Mouse (Mus musculus): ENCODE data around the gene Fahd2a.

GRCm38 (mm10) chr2:127481841-127482532 lies 37.6 kb upstream of the Fahd2a start:
- TF ChIP-seq POLR2A (IDR thresholded peaks at IDR 0.05; ENCODE audit: borderline replicate concordance, extremely low read depth, insufficient read depth, insufficient read length, poor library complexity, severe bottlenecking) (no peak), CTCF (IDR thresholded peaks at IDR 0.05; ENCODE audit: borderline replicate concordance, extremely low read depth, insufficient read depth, insufficient read length) (no peak)
